Mouse (Mus musculus) adrenal gland (tissue): ENCODE results near the gene Meiob.

Experiments
- intact Hi-C: fragments of 180-260 bp; cut with DNase I; formaldehyde crosslinking; loops from one replicate; pipeline ENCODE4 v1.15.1; 2025

The Meiob gene

DNA sequence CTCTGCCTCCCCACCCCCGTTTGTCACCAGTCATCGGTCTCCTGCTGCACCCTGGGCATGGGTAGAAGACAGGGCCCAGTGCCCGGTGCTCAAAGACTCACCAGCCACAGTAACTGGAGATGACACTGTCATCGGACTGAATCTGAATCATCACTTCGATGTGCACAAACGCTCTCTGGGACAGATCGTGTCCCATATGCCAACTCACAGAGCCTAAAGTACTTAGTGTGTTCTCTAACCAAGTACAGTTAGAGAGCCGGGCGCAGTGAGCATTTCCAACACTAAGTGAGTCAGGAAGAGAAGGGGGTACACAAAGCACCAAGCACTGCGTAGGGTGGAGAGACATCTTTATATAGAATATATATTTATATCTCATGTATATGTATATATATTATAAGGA is 63.8 kb downstream of the Meiob start:
- intact Hi-C loops = no loop called here

DNA sequence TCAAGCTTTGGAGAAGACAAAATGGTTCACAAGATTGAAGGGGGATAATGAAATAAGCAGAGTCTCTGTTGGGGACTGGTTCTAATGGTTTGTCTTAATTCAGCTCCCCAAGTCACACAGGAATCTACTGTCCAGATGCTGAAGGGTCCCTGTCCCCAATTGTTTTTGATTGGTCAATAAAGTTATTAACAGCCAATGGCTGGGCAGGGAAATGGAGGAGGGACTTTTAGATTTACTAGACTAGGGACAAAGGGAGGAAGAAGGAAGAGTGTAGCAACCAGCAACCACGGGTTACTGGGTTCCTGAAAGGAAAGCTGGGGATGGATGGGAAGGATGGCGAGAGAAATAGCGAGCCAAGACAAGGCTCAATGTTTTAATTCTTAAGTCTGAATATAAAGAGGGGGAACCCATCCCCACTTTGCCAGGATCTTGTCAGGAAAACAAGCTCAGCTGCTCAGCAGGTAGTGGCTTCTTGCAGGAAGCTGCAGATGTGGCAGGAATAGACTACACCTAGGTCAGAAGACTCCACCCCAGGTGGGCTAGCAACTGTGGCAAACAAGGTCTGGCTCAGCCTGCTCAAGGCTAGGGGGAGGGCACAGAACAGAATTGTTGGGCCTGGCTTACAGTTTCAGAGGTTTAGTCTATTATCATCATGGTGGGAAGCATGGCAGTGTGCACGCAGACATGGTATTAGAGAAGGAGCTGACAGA is 69.8 kb downstream of the Meiob start:
- intact Hi-C loops = no loop called here

DNA sequence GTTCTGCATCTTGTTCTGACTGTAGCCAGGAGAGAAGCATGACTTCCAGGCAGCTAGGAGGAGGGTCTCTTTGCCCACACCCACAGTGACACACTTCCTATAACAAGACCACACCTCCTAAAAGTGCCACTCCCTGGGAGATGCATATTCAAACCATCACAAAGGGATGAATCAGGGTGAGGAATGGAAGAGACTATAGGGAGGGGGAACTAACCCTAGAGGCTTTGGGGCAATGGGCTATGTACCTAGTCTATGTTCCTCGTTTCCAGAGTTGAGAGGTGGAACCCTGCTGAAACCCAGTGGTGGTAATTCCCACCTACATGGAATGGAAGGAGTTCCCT is 70.3 kb downstream of the Meiob start:
- intact Hi-C loops = no loop called here

DNA sequence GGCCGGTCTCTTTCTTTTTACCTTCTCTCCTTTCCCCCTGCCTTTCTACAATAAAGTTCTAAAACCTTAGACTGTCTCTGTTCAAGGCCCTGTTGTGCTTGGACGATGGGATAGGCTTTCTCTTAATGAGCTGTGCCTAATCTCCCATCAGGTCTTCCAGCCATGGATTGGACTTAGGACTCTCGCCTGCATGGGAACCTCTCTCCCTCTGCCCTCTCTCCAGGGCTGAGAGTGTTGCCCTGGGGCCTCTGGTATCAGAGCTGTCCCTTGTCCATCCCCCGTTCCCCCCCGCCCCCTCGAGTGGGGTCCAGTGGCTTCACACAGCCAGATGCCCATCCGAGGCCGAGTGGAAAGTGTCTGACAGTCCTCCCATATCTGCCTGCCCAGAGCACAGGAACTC is 70.9 kb downstream of the Meiob start:
- intact Hi-C loops = loop anchor here (5.0 kb wide), 1 partner anchor 33 kb away; the partner anchor contains the start of gene Hagh

DNA sequence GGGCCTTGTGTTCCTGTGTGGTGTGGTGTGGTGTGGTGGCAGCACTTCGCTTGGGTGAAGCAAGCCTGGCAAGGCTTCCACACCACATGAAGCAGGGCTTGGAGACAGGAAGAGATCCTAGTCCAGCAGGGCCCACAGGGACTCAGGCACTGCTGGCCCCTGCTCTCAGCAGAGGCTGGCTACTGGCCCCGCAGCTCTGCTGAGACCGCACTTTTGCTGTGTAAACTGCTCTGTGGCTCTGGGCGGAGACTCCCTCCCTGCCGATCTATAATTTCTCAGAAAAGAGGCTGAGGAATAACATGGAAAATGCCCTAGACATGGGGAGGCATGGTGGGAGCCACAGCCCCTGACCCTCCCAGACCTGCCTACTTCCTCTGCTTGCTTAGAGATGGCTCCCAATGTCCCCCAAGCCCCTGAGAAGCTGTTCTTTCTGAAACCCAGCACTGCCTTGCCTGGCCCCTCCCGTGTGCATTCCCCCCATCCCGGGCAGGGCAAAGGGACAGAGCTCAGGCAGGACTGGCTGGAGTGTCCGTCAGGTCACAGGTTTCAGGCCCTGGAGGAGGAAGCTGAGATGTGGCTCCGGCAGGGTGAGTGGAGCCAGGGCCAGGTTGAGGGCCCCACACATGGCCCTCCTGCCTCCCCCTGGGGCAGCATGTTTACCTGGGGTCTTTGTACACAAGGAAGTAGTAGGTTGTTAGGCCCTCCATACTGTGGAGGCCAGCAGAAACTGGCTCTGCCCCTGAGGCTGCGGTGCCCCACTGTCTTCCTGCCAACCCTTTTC is 73.4 kb downstream of the Meiob start:
- intact Hi-C loops = loop anchor here (5.0 kb wide), 1 partner anchor 35 kb away; the partner anchor contains the start of gene Hagh

DNA sequence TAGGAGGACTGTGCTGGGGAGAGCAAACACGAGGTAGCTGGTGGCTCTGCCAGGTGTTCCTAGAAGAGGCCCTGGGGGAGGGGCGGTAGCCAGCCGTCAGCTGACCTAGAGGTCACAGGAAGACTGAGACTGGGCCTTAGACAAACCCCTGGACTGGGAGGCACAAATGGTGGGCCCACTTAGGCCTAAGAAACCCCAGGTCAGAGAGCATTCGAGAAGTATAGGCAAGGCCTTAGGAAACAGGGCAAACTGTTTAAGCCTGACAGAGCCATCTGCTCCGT is 74.0 kb downstream of the Meiob start:
- intact Hi-C loops = loop anchor here (5.0 kb wide), 1 partner anchor 36 kb away; the partner anchor contains the start of gene Hagh

DNA sequence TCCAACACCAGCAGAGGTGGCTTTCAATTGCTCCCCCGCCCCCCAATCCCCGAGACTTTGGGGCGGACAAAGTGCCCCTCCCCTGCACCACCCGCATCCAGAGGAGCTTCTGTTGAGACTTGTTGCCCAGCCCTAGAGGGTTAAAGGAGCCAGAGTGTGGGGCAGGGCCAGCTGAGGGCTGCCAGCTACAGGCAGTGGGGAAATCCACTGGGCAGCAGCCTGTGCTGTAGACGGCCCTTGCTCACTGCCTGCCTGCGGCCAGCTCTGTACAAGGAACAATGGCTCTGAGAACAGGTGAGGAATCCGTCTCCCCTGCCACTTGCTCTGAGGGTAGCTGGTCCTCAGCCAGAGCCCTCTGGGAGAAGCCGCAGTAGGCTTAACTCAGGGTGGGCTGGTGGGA is 74.4 kb downstream of the Meiob start:
- intact Hi-C loops = loop anchor here (5.0 kb wide), 1 partner anchor 36 kb away; the partner anchor contains the start of gene Hagh

DNA sequence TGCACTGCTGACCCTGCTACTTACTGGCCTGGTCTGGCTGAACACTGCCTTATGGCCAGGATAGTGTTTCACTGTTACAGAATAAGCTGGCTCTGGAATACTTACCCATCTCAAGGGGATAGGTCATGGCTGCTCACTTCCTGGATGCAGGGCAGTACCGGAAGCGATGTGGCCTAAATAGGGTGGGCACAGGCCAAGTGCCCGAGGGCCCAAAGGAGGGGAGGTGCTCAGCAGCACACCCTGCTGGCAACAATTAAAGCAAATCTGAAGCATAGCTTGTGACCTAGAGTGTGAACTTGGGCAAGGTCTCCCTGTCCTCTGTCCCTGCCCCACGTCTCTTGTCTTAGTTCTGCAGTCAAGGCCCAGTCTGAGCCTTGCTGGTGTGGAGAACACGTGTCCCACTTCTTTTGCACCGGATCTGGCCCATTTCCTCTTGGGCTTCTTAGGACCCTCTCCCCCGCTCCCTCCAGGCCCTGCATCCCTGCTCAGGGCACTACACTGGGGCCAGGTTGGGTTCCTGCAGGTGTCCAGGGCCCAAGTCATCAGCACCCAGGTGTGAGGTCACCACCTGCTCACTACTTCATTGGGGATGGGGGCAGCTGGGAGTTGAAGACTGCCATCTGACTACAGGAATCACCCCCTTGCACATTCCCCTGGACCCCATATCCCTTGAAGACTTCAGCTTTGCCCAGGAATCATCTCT is 77.8 kb downstream of the Meiob start:
- intact Hi-C loops = no loop called here

DNA sequence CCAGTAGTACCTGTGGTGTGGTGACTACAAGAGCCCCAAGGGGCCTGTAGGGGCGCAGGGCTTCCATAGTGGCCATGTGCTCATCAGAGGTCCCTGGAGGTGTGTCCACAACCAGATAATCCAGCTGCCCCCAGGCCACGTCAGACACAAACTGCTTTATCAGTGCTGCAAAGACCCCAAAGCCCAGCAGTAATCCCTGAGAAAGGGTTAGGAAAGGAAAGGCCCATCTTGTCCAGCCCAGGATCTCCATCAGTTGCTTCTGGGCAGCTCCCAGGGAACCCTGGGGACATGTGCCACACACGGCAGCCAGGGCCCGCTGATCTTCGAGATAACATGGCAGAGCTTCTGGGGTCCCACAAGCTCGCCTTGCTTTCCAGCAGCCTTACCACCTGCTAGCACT is 80.3 kb downstream of the Meiob start:
- intact Hi-C loops = loop anchor here (2.0 kb wide), 1 partner anchor 140 kb away; no protein-coding TSS in a partner anchor

DNA sequence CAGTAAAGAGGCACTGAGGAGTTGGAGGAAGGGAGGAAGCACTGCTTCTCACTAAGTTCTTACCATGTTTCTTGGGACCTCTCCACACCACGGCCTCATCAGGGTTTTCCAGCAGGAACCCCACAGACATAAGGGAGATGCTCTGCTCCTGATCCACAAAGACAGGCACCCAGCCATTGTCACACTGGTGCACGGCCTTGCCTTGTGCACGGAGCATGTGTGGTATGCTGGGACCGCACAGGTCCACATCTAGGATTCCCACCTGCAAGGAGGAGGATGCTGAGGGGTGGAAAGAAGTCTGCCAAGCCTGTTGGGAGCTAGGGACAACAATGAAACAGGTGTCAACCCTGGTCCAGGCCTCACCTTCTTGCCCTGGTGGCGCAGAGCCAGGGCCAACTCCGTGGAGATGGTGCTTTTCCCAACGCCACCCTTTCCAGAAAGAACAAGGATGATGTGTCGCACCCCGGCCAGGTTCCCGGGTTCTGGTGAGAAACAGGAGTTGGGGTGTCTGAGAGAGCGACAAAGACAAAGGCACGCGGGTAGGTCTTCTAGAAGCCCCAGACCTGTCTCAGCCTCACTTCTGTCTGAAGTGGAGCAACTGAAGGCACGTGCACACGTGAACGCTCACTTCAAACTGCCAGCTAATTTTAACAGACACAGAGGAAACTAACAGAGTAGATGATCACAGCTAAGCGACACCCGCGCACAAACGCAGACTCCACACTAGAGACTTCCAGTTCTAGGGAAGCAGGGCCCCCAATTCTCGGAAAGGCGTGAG is 81.5 kb downstream of the Meiob start:
- intact Hi-C loops = loop anchor here (2.0 to 5.0 kb wide), 2 partner anchors 33 to 141 kb away; partner anchors contain the start of gene Fahd1

DNA sequence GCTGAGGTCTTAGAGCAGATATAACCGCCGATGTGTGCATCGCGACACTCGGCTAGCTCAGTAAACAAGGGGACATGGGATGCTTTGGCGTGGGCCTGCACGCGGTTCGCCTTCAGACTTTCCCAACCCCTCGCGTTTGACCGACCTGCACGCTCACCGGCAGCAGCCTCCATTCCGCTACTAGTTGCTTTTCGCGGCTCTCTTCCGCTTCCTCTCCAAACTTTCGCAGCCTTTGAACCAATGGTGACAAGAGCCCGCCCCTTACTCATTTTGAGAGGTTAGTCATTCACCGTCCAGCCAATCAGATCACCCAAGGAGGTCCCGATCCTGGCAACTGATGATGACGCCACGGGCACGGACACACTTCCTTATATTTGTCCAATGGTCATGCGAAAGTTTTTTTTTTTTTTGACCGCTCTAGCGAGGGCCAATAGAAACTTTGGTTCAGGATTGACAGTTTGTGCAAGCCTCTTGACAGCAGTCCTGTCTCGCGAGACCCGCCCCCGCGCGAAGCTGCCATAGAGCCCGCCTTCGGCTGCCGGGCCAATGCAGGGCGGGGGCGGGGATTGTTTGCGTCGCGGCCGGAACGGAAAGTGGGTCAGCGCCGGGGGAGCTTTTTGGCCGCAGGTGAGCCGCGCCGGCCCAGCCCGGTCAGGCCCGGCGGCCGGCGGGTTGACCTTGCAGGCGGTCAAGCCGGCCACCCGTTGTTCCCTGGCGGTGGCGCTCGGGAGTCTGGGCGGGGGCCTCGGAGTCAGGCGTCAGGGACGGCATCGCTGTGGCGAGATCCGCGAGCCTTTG is 82.2 kb downstream of the Meiob start, which contains the start of the genes Nubp2 and Spsb3:
Gene Nubp2, minus strand, starts transcription at position 216 of the 798 bp plus-strand sequence.
Gene Spsb3, plus strand, starts transcription at position 510 of the 798 bp plus-strand sequence.
- intact Hi-C loops = loop anchor here (5.0 kb wide), 1 partner anchor 34 kb away; the partner anchor contains the start of gene Fahd1

DNA sequence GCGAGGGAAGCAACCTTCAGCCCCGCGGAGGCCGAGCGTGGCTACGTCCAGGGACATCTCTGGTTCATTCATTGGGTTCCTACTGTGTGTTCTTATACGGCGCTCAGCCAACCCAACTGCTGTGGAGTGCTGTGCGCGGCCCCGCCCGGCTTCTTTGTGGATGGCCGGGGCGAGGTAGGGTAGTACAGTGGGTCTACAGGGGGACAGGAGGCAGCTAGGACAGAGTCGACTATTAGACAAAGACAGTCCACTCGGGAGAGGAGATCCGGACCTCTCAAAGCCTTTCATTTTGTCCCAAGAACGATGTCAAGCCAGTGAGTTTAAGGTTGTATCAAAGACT is 82.8 kb downstream of the Meiob start:
- intact Hi-C loops = loop anchor here (5.0 kb wide), 1 partner anchor 35 kb away; the partner anchor contains the start of gene Fahd1

DNA sequence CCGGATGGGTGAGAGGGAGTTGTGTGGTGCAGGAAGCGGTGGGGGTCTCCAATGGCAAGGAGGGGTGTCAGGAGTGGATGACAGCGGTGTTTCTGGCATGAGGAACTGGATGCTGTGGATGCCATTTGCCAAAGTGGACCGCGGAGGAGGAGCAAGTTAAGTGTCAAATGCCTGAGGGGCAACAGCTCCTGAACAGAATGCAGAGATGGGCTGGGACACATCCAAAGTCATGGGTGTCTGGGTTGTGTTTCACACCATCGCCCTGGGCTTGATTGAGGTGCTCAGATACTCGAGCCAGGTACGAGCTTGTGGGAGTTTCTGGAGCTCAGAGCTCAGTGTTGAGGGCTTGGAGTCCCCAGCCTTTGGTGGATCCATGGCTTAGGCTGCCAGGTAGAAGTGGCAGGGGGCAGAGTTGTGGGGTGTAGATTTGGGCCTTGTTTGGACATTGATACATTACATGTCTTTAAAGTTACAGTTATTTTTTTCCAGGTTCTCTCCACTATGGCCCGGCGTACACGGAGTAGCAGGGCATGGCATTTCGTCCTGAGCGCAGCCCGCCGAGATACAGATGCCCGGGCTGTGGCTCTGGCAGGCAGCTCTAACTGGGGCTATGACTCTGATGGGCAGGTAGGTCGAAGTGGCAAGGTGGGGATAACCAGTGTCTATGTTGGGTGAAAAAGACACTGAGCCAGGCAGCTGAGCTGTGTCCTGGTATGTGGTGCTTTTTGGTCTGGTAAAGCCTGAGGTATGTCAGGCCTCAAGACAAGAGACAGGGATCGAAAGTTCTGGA is 83.4 kb downstream of the Meiob start:
- intact Hi-C loops = loop anchor here (5.0 kb wide), 1 partner anchor 35 kb away; the partner anchor contains the start of gene Fahd1

DNA sequence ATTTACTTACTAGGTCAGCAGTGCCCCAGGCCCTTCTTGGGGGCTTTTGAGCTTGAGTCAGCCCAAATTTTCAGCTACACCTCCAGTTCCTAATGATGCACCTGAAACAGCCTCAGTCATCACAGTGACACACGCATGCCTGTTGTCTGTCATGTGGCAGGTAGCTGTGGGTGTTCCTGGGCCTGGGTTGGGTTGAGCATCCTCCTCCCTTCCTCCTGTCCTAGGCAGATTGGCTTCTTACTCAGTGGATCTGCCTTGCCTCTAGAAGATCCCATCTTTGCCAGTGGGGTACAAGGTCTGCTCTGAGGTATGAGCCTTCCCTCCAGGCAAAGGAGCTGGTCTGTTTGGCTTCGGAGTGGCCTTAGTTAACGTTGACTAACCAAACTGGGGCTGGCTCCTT is 84.8 kb downstream of the Meiob start:
- intact Hi-C loops = loop anchor here (5.0 kb wide), 1 partner anchor 37 kb away; the partner anchor contains the start of gene Fahd1
